Mouse (Mus musculus) heart, embryonic 16.5 days (tissue): ENCODE measurements around the gene Heph. TPM values are rescaled to one million over a fixed set of nuclear protein-coding genes. Genes with fewer than 3 reads are reported as not detected.
"Not testable (repeated sequence)": the region's sequence is repeated elsewhere in the genome, so short reads cannot be mapped to it uniquely, and the experiment has no call there.

Experiments used
- ATAC-seq: fragments of 200-750 bp; cut with Nextera tagmentation; replicated peaks from 2 replicates; pipeline ENCODE4 v1.8.0; 2017; ENCODE audit warnings: moderate number of reproducible peaks; ENCODE audit not compliant: insufficient read depth, low FRiP score; ENCODE audit errors: extremely low read depth
- H3K27ac ChIP-seq: fragments of 300-500 bp; sonication (generic); 2 replicates; pipeline ENCODE4 v1.5.1; 2014; ENCODE audit warnings: mild to moderate bottlenecking, low read length, control low read depth, moderate library complexity
- H3K27me3 ChIP-seq: fragments of 300-500 bp; sonication (generic); 2 replicates; pipeline ENCODE4 v1.6.1; 2014; ENCODE audit warnings: low read length, mixed read lengths; ENCODE audit not compliant: control insufficient read depth, insufficient read depth
- H3K36me3 ChIP-seq: fragments of 300-500 bp; sonication (generic); 2 replicates; pipeline ENCODE4 v1.6.1; 2014; ENCODE audit not compliant: control insufficient read depth, insufficient read depth
- H3K4me1 ChIP-seq: fragments of 300-500 bp; sonication (generic); 2 replicates; pipeline ENCODE4 v1.6.1; 2014; ENCODE audit warnings: low read length, mixed read lengths; ENCODE audit not compliant: control insufficient read depth, insufficient read depth
- H3K4me2 ChIP-seq: fragments of 300-500 bp; sonication (generic); 2 replicates; pipeline ENCODE4 v1.6.1; 2014; ENCODE audit warnings: low read depth, mild to moderate bottlenecking, control low read depth, low read length
- H3K4me3 ChIP-seq: fragments of 300-500 bp; sonication (generic); 2 replicates; pipeline ENCODE4 v1.5.1; 2014; ENCODE audit warnings: mild to moderate bottlenecking, control low read depth, low read length
- H3K9ac ChIP-seq: fragments of 300-500 bp; sonication (generic); 2 replicates; pipeline ENCODE4 v1.6.1; 2014; ENCODE audit warnings: low read length, control low read depth
- H3K9me3 ChIP-seq: fragments of 300-500 bp; sonication (generic); replicated peaks from 2 replicates; pipeline ENCODE4 v1.6.1; 2016; ENCODE audit warnings: low read length; ENCODE audit not compliant: control insufficient read depth
- WGBS: fragments of 180-500 bp; shearing (Covaris S2); extraction: QIAGEN DNeasy Blood & Tissue Kit; methylation state at CpG from one replicate; pipeline ENCODE4 v1.1.7; 2014; 5-methylcytosine and 5-hydroxymethylcytosine counted together
- polyA plus RNA-seq: library from polyadenylated mRNA; unstranded; fragments of >200 nt; fragmentation: Nextera tagmentation; extraction: Ambion mirVana; gene quantifications from 2 replicates; pipeline ENCODE4 v1.2.1, GENCODE M21; 2015

The Heph gene
- polyA plus RNA-seq, result 11.4 and 11.8 TPM in 2 replicates

GRCm38 (mm10) chrX:96455149-96455548 is at the start of gene Heph:
Heph (plus strand) TSS chrX:96455359.
- WGBS, result 70% methylated on average over 2 of the region's 2 CpGs
- Histone ChIP-seq H3K9ac (peak within 1 kb of the TSS; percentile 34; the same call in 1 of the 2 replicates), H3K27me3 (no peaks in the 10 kb centered on the region), H3K4me3 (peak within 1 kb of the TSS; percentile 47), H3K9me3 (no peaks in the 10 kb centered on the region), H3K36me3 (no peaks in the 10 kb centered on the region), H3K27ac (no peak within 1 kb of the TSS), H3K4me1 (no peaks in the 10 kb centered on the region), H3K4me2 (peak within 1 kb of the TSS; percentile 36)
- ATAC-seq, result no peak

DNA sequence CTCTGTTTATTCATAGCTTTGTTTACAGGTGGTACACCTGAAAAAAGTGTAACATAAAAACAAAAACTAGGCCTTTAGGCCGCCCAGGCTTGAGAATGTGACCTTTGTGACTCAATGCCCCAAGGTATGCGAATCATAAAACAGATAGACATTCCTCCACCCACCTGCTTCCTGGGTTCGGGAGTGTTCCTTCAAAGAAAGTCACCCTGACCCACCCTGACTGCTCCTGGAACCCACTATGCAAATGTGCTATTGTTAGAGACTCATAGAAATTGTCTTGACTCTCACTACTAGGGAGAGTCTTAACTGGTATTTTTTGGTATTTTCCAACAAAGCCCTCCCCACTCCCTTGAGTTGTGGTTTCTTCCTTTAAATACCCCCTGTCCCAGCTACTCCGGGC is 39.8 kb upstream of the Heph start:
- not testable (repeated sequence) for H3K27ac ChIP-seq, H3K4me3 ChIP-seq, H3K9me3 ChIP-seq, H3K4me2 ChIP-seq, H3K4me1 ChIP-seq, H3K9ac ChIP-seq, H3K36me3 ChIP-seq, ATAC-seq, H3K27me3 ChIP-seq
- WGBS, result 71% methylated on average over 4 of the region's 4 CpGs

DNA sequence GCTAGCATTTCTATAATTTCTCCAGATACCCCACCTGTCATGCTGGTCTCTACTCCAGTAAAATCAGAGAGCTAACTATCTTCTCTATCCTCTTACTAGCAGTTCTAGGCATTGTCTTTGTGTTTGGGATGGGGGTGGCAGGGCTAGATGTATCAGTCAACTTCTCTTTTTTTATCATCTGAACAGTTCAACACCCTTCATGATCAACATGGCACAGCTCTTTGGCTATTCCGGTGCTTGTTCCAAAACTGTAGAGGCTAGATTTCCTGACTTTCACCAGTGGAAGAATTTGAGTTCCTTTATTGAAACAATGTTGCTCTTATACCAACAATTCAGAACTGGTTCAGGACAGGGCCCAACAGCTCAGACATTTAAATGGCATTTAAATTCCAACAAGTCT is 38.2 kb upstream of the Heph start:
- no peaks in the 10 kb centered on the region for H3K36me3 ChIP-seq
- H3K9me3 ChIP-seq, result no peaks in the 10 kb centered on the region; the same call in 1 of the 2 replicates
- no peaks in the 10 kb centered on the region for H3K27me3 ChIP-seq
- no peak overlapping the region for H3K4me3 ChIP-seq
- no peaks in the 10 kb centered on the region for H3K4me1 ChIP-seq
- no peak overlapping the region for H3K4me2 ChIP-seq
- H3K27ac ChIP-seq, result no peak overlapping the region
- no peak for ATAC-seq
- WGBS, result 60% methylated on average over 1 of the region's 1 CpGs
- no peak overlapping the region for H3K9ac ChIP-seq

DNA sequence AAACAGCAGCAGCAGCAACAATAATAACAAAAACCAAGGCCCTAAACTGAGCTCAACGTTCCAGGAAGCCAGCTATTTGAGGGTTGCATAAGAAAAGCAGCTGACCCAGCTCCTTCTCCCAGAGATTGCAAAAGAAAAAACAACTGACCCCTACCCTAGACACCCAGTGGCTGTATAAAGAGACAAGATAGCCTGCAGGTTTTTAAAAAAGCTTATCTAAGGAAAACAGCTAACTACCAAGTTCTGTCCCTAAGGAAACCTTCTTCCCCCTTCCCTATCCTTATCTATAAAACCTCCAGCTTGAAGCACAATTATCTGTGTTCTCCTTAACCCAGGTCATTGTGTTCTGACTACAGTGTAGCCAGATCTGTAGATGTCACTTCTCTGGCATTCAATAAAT is 37.4 kb upstream of the Heph start:
- Histone ChIP-seq H3K36me3 (no peaks in the 10 kb centered on the region), H3K4me1 (no peaks in the 10 kb centered on the region), H3K27ac (no peak overlapping the region), H3K9me3 (no peaks in the 10 kb centered on the region; the same call in 1 of the 2 replicates), H3K4me2 (no peak overlapping the region), H3K4me3 (no peak overlapping the region), H3K27me3 (no peaks in the 10 kb centered on the region), H3K9ac (no peak overlapping the region)
- WGBS, result 12% methylated on average over 1 of the region's 1 CpGs
- ATAC-seq, result no peak

DNA sequence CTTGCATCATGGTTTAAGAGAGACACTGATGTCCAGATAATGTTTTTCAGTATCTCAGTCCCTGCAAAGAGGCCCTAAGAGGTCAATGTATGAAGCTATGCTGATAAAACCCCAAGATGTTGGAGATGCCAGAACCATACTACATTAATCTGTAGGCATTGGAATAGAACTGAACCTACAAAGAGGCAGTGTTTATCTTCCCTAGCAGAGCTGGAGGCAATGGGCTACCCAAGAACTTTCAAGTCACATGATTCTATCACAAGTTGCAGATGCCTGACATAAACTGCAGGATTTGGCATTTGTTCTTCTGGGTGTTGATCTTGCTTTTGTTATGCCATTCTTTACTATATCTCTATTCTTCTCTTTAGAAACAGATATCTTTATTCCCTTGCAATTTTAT is 35.8 kb upstream of the Heph start:
- ATAC-seq, result no peak
- Histone ChIP-seq H3K36me3 (no peaks in the 10 kb centered on the region), H3K27ac (no peak overlapping the region), H3K27me3 (no peaks in the 10 kb centered on the region), H3K4me2 (no peak overlapping the region), H3K9ac (no peak overlapping the region), H3K4me3 (no peak overlapping the region), H3K4me1 (no peaks in the 10 kb centered on the region), H3K9me3 (no peaks in the 10 kb centered on the region; the same call in 1 of the 2 replicates)

DNA sequence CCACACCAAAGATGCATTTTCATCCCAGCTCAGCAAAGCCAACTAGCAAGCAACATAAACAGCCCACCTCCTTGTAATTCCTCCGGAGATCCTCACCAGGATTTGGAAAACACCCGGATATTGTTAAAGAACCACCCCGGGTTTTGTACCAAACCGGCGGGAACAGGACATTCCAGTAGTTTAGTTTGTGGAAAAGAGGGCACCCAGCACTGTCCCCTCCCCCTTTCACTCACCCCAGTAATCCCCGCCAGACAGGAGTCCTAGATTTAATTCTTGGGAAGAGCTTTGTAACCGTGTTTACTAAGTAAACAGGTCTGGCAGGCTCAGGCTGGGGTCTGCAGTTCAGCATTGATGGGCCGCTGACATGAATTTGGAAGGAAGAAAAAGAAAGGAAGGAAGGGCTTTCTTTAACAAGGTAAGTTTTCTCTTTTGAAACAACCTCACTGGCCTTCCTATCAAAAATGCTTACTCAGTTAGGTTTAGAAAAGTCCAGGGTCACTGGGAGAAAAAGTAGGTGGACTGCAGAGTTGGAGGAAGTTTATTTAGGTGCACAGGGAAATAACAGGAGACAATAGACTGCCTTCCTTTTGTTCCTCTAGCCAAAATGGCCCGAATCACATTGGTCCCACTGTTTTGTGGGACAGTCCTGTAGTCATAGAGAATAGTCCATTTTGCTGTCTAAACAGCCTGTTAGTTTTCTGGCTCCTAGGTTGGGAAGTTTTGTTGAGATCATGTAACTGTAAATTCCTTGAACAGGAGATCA is 1.2 kb downstream of the Heph start, which contains the start of gene Hsf3:
Gene Hsf3, minus strand, starts transcription at position 94 of the 763 bp plus-strand sequence.
- Histone ChIP-seq H3K4me2 (peak within 1 kb of the TSS; percentile 36), H3K27ac (no peak within 1 kb of the TSS), H3K9me3 (no peaks in the 10 kb centered on the region), H3K4me1 (no peaks in the 10 kb centered on the region), H3K9ac (peak within 1 kb of the TSS; percentile 34), H3K4me3 (peak within 1 kb of the TSS; percentile 47), H3K27me3 (no peaks in the 10 kb centered on the region), H3K36me3 (no peaks in the 10 kb centered on the region)
- WGBS, result 17% methylated on average over 9 of the region's 9 CpGs
- no peak; the same call in 1 of the 2 replicates for ATAC-seq

DNA sequence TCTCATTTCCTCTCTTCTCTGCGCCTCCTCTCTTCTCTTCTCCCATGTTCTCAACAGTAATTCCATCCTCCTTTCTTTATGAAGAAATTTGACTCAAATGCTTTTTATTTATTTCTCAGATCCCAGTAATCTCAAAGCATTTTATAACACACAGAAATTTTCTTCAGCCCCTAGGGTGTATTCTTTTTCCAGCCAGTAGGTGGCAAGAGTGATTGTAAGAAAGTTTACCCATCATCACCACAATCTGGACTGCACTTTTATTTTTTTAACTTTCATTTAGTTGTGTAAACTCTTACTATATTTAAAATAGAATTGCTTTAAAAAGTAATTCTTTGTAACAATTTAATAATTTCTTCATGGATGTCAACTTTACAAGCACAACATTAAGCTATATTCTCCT is 46.4 kb downstream of the Heph start:
- Histone ChIP-seq H3K9me3 (no peaks in the 10 kb centered on the region), H3K27me3 (no peaks in the 10 kb centered on the region), H3K36me3 (no peaks in the 10 kb centered on the region), H3K27ac (no peak overlapping the region), H3K4me3 (no peak overlapping the region), H3K4me1 (no peaks in the 10 kb centered on the region), H3K9ac (no peak overlapping the region), H3K4me2 (no peak overlapping the region)
- WGBS, result 55% methylated on average over 1 of the region's 1 CpGs
- no peak for ATAC-seq

Other genes with a start within 250 kb of the Heph start
- 0.37 and 0.38 TPM in 2 replicates for gene Vsig4, start 161.9 kb upstream of the Heph start, polyA plus RNA-seq
- 0.17 TPM in 1 of 2 replicates, not detected in the other for gene Hsf3, start 935 bp downstream of the Heph start, polyA plus RNA-seq